Mouse (Mus musculus) hindbrain, embryonic 13.5 days (tissue): ENCODE data around the gene Scgb2b19. TPM values are rescaled to one million over a fixed set of nuclear protein-coding genes. Genes with fewer than 3 reads are reported as not detected.
"Not testable (repeated sequence)": the region's sequence is repeated elsewhere in the genome, so short reads cannot be mapped to it uniquely, and the experiment has no call there.

Experiments
- ATAC-seq: fragments of 200-750 bp; cut with Nextera tagmentation; 2 replicates; pipeline ENCODE4 v1.8.0; 2017; ENCODE audit warnings: moderate TSS enrichment; ENCODE audit not compliant: low FRiP score
- H3K27ac ChIP-seq: fragments of 300-500 bp; sonication (generic); 2 replicates; pipeline ENCODE4 v1.5.1; 2015; ENCODE audit warnings: inconsistent platforms, mild to moderate bottlenecking, moderate library complexity
- H3K27me3 ChIP-seq: fragments of 300-500 bp; sonication (generic); 2 replicates; pipeline ENCODE4 v1.6.1; 2015; ENCODE audit warnings: mild to moderate bottlenecking, inconsistent platforms
- H3K36me3 ChIP-seq: fragments of 300-500 bp; sonication (generic); 2 replicates; pipeline ENCODE4 v1.6.1; 2015; ENCODE audit warnings: mild to moderate bottlenecking, inconsistent platforms
- H3K4me1 ChIP-seq: fragments of 300-500 bp; sonication (generic); replicated peaks from 2 replicates; pipeline ENCODE4 v1.6.1; 2015; ENCODE audit warnings: inconsistent platforms
- H3K4me2 ChIP-seq: fragments of 300-500 bp; sonication (generic); 2 replicates; pipeline ENCODE4 v1.6.1; 2015; ENCODE audit warnings: inconsistent platforms, mild to moderate bottlenecking, moderate library complexity
- H3K4me3 ChIP-seq: fragments of 300-500 bp; sonication (generic); 2 replicates; pipeline ENCODE4 v1.5.1; 2015; ENCODE audit warnings: mild to moderate bottlenecking, inconsistent platforms
- H3K9ac ChIP-seq: fragments of 300-500 bp; sonication (generic); 2 replicates; pipeline ENCODE4 v1.6.1; 2015; ENCODE audit warnings: mild to moderate bottlenecking, inconsistent platforms
- H3K9me3 ChIP-seq: fragments of 300-500 bp; sonication (generic); 2 replicates; pipeline ENCODE4 v1.6.1; 2016; ENCODE audit warnings: inconsistent platforms
- WGBS: fragments of 180-500 bp; shearing (Covaris S2); methylation state at CpG from one replicate; pipeline ENCODE4 v1.1.7; 2015; 5-methylcytosine and 5-hydroxymethylcytosine counted together
- polyA plus RNA-seq: library from polyadenylated mRNA; unstranded; fragments of >200 nt; fragmentation: Nextera tagmentation; extraction: Ambion mirVana; gene quantifications from 2 replicates; pipeline ENCODE4 v1.2.1, GENCODE M21; 2015

Gene Scgb2b19
- polyA plus RNA-seq: not detected in 2 replicates

GRCm38 (mm10) chr7:33280238-33280637, at the start of gene Scgb2b19:
Gene Scgb2b19, minus strand, starts transcription at chr7:33280338.
- H3K27ac ChIP-seq, H3K9ac ChIP-seq, H3K27me3 ChIP-seq, ATAC-seq, H3K9me3 ChIP-seq, H3K4me2 ChIP-seq, H3K4me3 ChIP-seq, H3K4me1 ChIP-seq, H3K36me3 ChIP-seq: not testable (repeated sequence)

DNA sequence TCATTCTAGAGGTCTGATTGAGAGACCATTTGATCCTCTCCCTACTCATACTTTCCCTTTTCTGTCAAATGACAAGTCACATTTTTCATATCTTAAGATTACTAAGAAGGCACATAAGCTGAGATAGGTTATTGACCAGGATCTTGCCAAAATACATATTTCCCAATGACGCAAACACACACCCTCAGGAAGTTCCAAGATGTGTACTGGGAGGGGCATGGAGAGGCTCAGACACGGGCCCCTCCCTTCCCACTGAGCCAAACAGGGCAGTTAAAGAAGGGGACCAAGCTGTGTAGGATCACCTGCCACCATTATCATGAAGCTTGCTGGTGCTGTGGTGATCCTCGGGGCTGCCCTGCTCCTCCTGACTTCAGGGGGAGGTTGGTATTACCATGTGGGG, 6.9 kb upstream of the Scgb2b19 start, which contains the start of gene Scgb1b19:
Gene Scgb1b19, plus strand, starts transcription at position 301 of the 400 bp plus-strand sequence.
- ATAC-seq, H3K27ac ChIP-seq, H3K36me3 ChIP-seq, H3K4me3 ChIP-seq, H3K4me1 ChIP-seq, H3K9ac ChIP-seq, H3K4me2 ChIP-seq, H3K9me3 ChIP-seq, H3K27me3 ChIP-seq: not testable (repeated sequence)
- WGBS: 91% methylated on average over 2 of the region's 3 CpGs

Other genes with a start within 250 kb of the Scgb2b19 start
- not detected in 2 replicates for gene Scgb2b17, start 223.8 kb downstream of the Scgb2b19 start, polyA plus RNA-seq
- gene Scgb1b17, start 216.9 kb downstream of the Scgb2b19 start, polyA plus RNA-seq: not detected in 2 replicates
- not detected in 2 replicates for gene Scgb2b18, start 106.5 kb downstream of the Scgb2b19 start, polyA plus RNA-seq
- gene Scgb1b18, start 94.8 kb downstream of the Scgb2b19 start, polyA plus RNA-seq: not detected in 2 replicates
- not detected in 2 replicates for gene Scgb1b19, start 7.0 kb upstream of the Scgb2b19 start, polyA plus RNA-seq
- gene Scgb2b20, start 86.0 kb upstream of the Scgb2b19 start, polyA plus RNA-seq: not detected in 2 replicates
- not detected in 2 replicates for gene Scgb1b20, start 92.9 kb upstream of the Scgb2b19 start, polyA plus RNA-seq
- not detected in 2 replicates for gene Scgb2b21, start 240.1 kb upstream of the Scgb2b19 start, polyA plus RNA-seq